Mouse (Mus musculus) thymus, postnatal 36 days (tissue): ENCODE measurements around the gene Ndp.

Source experiments
- DNase-seq, 2 experiments: peaks; one replicate each; pipeline ENCODE4 v3.0.0; 2022; ENCODE audit warnings: mixed read lengths in 2 of 2

Ndp gene

DNA sequence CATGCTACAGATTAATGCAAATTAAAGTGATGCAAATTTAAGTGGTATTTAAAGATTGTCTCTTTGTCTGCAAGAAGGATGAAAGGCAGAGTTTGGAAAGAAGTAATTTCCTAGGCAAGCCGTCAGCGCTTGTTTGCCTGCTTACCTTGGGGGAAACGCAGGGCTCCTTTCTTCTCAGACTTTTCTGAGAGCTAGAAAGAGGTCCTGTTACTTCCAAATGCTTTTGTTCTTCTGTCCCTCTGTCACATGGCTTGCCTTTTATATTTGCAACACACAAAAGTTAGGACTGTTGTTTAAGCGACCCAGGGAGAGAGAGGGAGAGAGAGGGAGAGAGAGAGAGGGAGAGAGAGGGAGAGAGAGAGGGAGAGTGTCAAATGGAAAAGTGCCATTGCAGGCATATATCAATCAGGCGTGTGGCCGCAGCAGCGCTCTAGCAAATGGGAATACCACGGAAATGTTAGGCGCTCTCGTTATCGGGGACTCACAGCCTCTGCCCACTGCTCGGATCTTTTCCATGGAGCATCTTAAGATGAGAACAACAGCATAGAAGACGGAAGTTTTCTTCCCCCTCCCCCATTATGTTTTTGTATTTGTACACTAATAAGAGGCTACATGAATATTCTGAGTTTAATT, at the start of gene Ndp:
Gene Ndp (minus strand): TSS at position 534 of the 633 bp plus-strand sequence.
- no peak for DNase-seq

DNA sequence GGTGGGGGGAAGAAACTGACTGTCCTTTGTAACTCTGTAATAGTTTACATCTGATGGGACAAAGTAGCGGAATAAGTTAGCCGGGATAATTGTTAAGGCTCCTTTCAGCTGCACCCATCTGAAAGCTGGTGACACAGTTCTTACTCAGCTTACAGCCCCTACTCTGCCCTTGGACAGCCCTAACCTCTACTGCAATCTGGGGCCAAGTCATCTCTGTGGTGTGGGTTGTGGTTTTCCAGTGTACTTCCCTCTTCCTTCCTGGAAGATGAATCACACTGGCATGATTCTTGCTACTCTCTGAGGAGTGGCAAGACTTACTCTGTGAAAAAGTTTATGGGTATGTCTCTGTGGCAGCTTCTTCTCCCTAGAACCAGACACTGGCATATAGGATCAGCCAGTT, 43.2 kb upstream of the Ndp start:
- DNase-seq, result no peak

DNA sequence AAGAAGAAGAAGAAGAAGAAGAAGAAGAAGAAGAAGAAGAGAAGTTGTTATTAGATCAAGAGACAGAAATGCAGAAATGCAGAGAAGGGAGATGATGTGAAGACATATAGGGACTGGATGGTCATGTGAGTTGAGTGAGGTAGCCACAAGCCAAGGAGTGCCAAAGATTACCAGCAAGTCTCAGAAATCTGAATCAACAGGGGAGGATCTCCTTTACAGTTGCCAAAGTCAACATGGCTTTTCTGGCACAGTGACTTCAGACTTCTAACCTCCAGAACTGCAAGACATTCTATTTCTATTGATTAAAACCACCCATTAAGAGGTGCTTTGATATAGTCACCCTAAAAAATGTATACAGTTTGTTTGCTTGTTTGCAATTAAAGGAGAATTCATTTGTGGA, 6.4 kb upstream of the Ndp start:
- no peak for DNase-seq

DNA sequence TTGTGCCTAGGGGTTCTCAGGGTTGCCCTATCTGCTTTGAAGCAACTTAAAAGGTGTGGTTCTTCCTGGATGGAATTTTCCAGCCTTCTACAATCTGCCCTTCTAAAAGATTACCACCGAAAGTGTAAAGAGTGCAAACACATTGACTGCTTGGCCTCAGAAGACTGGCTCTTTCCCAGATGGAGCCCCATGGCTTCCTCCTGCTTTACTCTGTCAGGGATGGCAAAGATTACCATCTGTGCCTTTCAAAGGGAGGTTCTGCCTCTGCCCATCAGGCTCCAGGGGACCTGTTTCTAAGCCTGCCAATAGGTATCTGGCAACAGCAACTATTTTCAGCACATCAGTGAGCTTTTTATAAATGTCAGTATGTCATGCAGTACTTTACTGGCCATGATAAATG, 1.5 kb upstream of the Ndp start:
- no peak for DNase-seq

DNA sequence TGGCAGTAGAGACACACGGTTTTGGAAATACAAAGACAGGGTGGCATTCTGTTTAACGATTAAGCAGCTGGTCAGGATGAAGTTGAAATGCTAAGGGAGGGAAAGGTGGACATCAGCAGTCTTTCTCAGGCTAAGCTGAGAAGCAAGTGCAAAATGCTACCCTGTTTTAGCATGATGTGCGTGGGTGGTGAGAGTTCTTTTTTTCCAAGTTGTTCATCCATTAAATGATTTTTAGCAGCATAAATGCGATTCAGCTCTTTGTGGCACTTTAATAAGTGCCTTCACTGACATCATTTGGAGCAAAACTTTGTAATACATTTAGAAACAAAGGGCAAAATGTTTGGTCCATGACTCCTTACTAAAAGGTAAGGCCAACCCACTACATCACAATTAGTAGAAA, 337 bp upstream of the Ndp start:
- DNase-seq, result no peak

DNA sequence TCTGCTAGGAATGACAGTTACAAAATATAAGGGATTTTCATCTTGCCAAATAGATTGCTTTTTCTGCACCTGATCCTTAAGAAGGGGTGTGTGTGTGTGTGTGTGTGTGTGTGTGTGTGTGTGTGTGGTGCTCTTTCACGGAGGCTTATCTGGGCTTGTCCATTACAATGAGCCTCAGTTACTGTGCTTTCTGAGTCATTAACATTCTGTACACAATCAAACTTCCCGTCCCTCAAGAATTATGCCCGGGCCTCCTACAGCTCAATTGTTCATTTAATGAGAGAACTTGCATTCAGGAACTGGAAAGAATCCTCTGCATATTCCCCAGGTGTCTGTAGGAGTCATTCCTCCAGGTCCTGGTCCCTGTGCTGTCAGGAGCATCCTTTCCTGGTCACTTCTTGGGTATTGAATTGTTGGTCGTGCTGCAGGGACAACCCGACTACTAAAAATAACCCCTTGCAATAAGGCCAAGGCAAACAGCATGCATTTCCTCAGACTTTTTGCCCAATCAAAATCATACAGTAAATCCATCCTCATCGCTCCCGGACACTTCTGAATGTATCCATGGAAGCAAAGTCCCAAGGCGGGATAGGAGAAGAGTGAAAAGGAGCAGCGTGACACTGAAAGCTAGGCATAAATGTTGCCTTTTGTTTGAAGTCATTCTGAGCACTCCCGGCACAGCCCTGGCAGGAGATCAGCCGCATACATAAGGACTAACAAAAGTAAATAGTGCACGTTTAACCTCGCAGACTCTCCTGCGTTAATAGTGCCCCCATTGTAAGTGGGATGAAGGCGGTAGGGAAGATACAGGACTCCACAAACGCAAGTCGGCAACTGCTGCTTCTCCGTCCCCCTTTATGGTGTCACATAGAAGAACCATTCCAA, 1.1 kb downstream of the Ndp start:
- DNase-seq, result no peak

DNA sequence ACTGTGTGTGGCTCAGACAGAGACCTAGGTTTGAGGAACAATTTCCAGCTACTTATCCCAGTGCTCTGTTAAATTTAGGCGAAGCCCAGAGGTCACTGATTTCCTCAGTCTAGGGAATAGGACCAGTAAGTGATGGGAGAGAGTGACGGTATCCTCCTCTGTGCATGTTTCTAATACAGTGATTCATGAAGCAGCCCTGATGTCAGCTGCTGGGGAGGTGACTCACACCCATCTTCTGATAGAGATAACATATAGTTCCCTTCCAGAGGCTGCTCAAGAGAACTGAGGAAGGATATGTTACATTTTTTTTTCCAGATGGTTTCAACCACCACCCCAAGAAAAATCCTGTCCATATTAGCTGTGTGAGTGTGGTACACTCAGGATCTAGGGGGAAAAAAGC, 2.9 kb downstream of the Ndp start:
- DNase-seq, result no peak

DNA sequence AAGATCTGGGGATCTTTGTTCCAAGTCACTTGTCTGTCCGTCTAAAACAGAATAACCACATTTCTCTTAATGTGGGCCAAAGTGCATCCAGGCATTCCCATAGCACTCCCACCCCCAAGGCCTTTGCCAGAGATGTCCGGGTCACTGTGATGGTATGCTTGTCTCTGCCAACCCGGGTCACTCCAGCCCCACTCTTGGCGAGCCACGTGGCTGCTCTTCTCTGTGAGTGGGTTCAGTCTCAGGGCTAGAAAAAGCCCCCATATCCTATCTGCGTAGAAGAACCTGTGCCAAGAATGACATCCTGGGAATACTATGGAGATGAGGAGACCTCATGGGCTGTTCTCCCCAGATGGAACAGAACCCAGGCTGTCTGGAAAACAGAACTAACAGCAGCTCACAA, 4.0 kb downstream of the Ndp start:
- DNase-seq, result no peak

DNA sequence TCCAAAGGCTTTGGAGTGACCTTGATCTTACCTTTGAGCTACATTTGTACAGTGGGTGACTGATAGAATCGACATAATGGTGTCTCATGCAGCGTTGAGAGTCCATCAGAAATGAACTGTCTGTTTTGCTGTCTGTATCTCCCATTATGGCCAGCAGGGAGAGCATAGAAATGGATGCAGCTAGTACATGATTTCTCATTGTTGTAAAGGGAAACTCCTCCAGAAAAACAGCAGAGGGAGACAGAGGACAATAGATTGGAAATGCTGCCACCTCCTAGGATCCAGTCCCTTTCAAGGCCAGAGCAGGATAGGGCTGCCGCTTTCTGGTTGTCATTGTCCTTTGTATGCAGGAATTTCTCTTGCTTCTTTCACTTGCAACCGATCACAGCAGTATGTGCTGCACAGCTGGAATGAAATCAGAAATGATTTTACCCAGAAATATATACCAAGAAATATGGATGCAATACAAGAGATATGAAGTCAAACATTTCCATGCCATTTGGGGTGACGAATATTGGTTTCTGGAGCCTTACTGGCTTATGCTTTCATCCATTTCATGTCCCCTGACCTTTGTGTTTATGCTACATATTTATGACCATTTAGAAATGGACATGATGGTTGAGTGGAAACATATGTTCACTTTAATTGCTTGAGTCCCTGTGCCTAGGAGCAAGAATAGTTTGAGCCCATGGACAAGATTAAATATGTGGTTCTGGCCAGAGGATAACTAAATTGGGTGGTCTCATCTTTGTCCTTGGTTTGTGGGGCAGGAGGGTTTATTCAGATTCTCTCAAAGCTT, 17.0 kb downstream of the Ndp start:
- no peak for DNase-seq

DNA sequence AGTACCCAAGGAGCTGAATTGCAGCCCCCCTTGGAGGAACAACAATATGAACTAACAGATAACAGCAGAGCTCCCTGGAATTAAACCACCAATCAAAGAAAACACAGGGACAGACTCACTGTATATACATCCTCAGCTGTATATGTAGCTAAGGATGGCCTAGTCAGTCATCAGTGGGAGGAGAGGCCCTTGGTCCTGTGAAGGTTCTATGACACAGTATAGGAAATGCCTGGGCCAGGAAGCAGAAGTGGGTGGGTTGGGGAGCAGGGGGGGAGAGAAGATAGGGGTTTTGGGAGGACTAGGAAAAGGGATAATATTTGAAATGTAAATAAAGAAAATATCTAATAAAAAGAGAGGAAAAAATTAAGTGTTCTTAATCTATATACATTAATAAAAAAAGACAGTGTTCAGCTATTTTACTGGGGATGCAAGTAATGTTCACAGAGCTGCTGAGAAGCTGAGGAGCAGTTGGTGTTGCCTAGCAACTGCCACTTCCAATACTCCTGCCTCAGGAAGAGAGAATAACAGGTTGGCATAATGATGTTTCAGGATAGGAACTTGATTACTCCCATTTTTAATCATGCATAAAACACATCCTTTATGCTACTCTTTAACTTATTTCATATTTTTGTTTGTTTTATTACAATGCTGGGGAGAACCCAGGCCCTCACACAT, 43.8 kb downstream of the Ndp start:
- no peak for DNase-seq

DNA sequence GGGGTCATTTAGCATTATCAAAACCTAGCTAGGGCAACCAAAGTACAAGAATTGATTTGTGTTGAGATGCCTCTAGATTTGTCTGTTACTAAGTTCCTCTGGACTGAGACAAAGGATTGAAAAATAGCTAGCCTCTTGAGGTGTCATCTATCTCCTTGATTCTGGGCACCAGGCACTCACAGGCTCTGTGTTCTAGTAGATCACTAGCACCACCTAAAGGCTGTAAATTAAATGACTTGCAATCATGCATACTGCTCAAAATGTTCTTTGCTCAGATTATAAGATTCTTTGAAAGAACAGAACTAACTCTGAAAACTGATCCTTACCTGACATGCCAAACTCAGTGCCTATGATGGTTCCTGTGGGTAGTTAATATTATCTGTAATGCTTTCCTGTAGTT, 51.3 kb downstream of the Ndp start:
- DNase-seq, result no peak

DNA sequence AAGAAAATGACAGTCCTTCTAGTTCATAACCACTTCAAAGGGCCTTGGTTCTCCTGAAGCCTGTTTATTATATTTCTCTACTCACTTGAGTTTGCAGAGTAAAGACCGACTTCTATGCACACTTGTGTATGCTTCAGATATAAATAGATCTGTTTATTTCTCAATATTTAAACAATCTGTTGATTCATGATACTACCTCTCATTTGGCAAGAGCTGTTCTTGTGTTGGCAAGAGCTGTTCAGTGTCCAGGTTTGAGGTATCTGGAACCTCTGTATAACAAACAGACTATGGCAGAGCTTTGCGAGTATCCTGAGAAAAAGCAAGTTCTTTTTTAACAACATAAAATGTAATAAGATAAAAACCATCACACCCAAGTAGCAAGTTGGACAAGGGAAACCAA, 65.5 kb downstream of the Ndp start:
- no peak for DNase-seq

DNA sequence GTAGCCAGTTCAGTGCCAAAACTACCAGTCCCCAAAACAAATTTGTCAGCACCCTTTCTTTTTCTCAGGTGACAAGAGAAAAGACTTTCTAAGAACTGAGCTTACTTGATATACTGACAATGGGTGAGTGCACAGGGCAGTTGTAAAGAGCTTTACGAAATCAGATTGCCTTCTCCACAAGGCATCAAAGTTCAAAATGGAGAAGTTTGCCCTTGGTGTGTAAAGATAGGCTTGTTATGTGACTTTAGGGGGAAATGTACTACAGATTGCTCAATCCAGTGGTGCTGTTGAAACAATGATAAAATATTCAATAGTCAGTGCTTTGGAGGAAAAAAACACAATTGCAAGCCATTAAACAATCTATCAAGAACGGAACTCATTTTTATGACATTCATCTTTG, 70.1 kb downstream of the Ndp start:
- DNase-seq, result no peak

DNA sequence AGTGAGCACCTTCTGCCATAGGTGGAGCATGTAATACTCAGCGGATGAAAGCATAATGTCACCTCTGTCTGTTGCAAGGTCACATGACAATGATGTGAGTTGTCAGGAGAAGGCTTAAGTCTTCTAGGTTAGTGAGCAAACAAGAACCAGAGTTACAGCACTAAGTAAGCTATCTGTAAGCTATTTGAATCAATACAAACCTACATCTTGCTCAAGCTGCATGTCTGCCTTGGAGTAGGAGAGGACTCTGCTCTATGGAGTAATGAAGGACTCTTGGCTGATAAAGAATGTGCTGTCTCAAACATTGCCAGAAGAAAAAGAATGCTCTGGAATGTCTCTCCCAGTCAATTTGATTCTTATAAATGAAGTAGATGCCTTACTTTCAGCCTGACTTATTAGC, 74.3 kb downstream of the Ndp start:
- DNase-seq, result no peak

DNA sequence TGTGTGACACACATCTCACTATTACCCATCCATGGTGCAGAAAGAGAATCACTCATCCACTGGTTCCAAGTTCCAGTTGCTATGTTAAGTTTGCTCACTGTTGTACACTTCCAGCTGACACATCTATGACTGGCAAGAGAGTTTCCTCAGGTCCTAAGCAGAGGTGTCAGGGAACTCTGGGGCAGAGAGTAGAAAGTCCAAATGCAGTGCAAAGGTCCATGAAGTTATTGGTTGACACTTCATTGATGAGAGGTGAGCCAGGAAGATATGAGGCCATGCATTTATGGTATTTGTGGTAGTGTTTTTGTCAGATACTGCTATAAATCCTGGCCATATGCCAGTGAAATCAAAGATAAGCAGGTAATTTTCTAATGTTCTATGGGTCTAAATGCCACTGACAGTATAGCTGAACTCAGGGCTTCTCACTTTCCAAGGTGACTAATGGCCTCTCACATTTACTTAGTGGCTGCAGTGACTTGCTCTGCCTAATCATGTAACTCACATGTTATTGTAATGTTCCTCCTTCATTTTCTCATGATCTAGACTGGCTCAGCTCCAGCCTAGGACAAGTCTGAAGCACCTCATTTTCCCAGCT, 75.0 kb downstream of the Ndp start:
- DNase-seq, result no peak
